Mouse (Mus musculus) testis, adult 2 months (tissue): Measurements from ENCODE around the gene Magee1. TPM values are rescaled to one million over a fixed set of nuclear protein-coding genes. Genes with fewer than 3 reads are reported as not detected.
"Not testable (repeated sequence)": the region's sequence is repeated elsewhere in the genome, so short reads cannot be mapped to it uniquely, and the experiment has no call there.

Source experiments
- H3K27ac ChIP-seq: fragments of 200-500 bp; 2 replicates; pipeline ENCODE4 v1.5.1; 2012; ENCODE audit warnings: low read depth, low read length; ENCODE audit not compliant: control insufficient read depth, insufficient read depth
- H3K27me3 ChIP-seq: fragments of 200-500 bp; 2 replicates; pipeline ENCODE4 v1.6.1; 2012; ENCODE audit warnings: mild to moderate bottlenecking, low read length, moderate library complexity; ENCODE audit not compliant: control insufficient read depth, insufficient read depth
- H3K36me3 ChIP-seq: fragments of 200-500 bp; 2 replicates; pipeline ENCODE4 v1.6.1; 2012; ENCODE audit warnings: mild to moderate bottlenecking, low read length; ENCODE audit not compliant: control insufficient read depth, insufficient read depth
- H3K4me1 ChIP-seq: fragments of 200-500 bp; 2 replicates; pipeline ENCODE4 v1.6.1; 2012; ENCODE audit warnings: low read length; ENCODE audit not compliant: control insufficient read depth, insufficient read depth
- H3K4me3 ChIP-seq: fragments of 200-500 bp; 2 replicates; pipeline ENCODE4 v1.5.1; 2012; ENCODE audit warnings: low read depth, mild to moderate bottlenecking, low read length, moderate library complexity, mixed read lengths; ENCODE audit not compliant: control insufficient read depth
- CTCF ChIP-seq: fragments of 200-500 bp; IDR thresholded peaks from 2 replicates; pipeline ENCODE4 v1.5.1; 2012; ENCODE audit warnings: low read depth, mild to moderate bottlenecking, inconsistent platforms, low read length, moderate library complexity; ENCODE audit not compliant: control insufficient read depth, insufficient read depth, insufficient replicate concordance
- POLR2A ChIP-seq: fragments of 200-500 bp; IDR thresholded peaks from 2 replicates; pipeline ENCODE4 v1.6.1; 2012; ENCODE audit warnings: low read depth, mild to moderate bottlenecking, inconsistent platforms, low read length, moderate library complexity; ENCODE audit not compliant: control insufficient read depth
- polyA plus RNA-seq: library from polyadenylated mRNA; depleted of rRNA; stranded (reverse); fragments of >200 nt; gene quantifications from 2 replicates; pipeline ENCODE4 v1.2.3, GENCODE M21; 2012; rRNA removed

Gene Magee1
- polyA plus RNA-seq, 1 experiment: 2.1 TPM

- peaks cover 2% of the 10 kb centered on the region; the same call in 1 of the 2 replicates for H3K4me1 ChIP-seq
- peak overlapping the region; percentile 94 for H3K4me3 ChIP-seq
- no peaks in the 10 kb centered on the region for H3K27me3 ChIP-seq
- TF ChIP-seq CTCF (no peak), POLR2A (no peak)
- peak overlapping the region; percentile 41; the same call in 1 of the 2 replicates for H3K27ac ChIP-seq
- H3K36me3 ChIP-seq: no peaks in the 10 kb centered on the region
These were observed 1.2 kb downstream of the Magee1 start for GRCm38 (mm10) chrX:105121227-105121865.

- Histone ChIP-seq H3K27ac (no peak overlapping the region), H3K4me3 (no peak overlapping the region), H3K36me3 (no peaks in the 10 kb centered on the region), H3K4me1 (peaks cover 2% of the 10 kb centered on the region; the same call in 1 of the 2 replicates), H3K27me3 (no peaks in the 10 kb centered on the region)
- TF ChIP-seq CTCF: no peak
- no peak for TF ChIP-seq POLR2A
These were observed 4.7 kb downstream of the Magee1 start for GRCm38 (mm10) chrX:105124903-105125302.

- H3K4me3 ChIP-seq: peak overlapping the region; percentile 40
- H3K4me1 ChIP-seq: no peaks in the 10 kb centered on the region; the same call in 1 of the 2 replicates
- no peaks in the 10 kb centered on the region for H3K27me3 ChIP-seq
These were observed 31.8 kb downstream of the Magee1 start for GRCm38 (mm10) chrX:105151872-105152461.

GRCm38 (mm10) chrX:105165007-105165406 lies 44.8 kb downstream of the Magee1 start:
- not testable (repeated sequence) for H3K36me3 ChIP-seq, H3K4me3 ChIP-seq, H3K27ac ChIP-seq, H3K27me3 ChIP-seq, H3K4me1 ChIP-seq

More at GRCm38 (mm10) chrX:105151872-105152461, 31.8 kb downstream of the Magee1 start:
- no peaks in the 10 kb centered on the region for H3K36me3 ChIP-seq
- TF ChIP-seq POLR2A: no peak
- TF ChIP-seq CTCF: no peak
- no peak overlapping the region for H3K27ac ChIP-seq

- no peaks in the 10 kb centered on the region for H3K36me3 ChIP-seq
- no peak overlapping the region for H3K27ac ChIP-seq
- H3K4me1 ChIP-seq: no peaks in the 10 kb centered on the region
- TF ChIP-seq CTCF: no peak
- no peak for TF ChIP-seq POLR2A
- H3K27me3 ChIP-seq: no peaks in the 10 kb centered on the region
- H3K4me3 ChIP-seq: no peak overlapping the region
These were observed 47.0 kb downstream of the Magee1 start for GRCm38 (mm10) chrX:105167217-105167616.

Other genes with a start within 250 kb of the Magee1 start
- gene Pbdc1, start 40.6 kb upstream of the Magee1 start, polyA plus RNA-seq: 4.3 and 4.9 TPM in 2 replicates